Mouse (Mus musculus) forebrain, embryonic 16.5 days (tissue): ENCODE measurements around the gene Brpf3. TPM values are rescaled to one million over a fixed set of nuclear protein-coding genes. Genes with fewer than 3 reads are reported as not detected.
A peak's percentile ranks its signal among the peaks of the same experiment; 100 is the strongest.

Experiments used
- ATAC-seq: fragments of 200-750 bp; cut with Nextera tagmentation; 2 replicates; pipeline ENCODE4 v1.8.0; 2017; ENCODE audit warnings: mild to moderate bottlenecking, moderate library complexity
- H3K27ac ChIP-seq: fragments of 300-500 bp; sonication (generic); 2 replicates; pipeline ENCODE4 v1.5.1; 2014; ENCODE audit warnings: low read length, control low read depth
- H3K27me3 ChIP-seq: fragments of 300-500 bp; sonication (generic); replicated peaks from 2 replicates; pipeline ENCODE4 v1.6.1; 2014; ENCODE audit warnings: low read length; ENCODE audit not compliant: control insufficient read depth, insufficient read depth
- H3K36me3 ChIP-seq: fragments of 300-500 bp; sonication (generic); 2 replicates; pipeline ENCODE4 v1.6.1; 2014; ENCODE audit not compliant: control insufficient read depth, insufficient read depth
- H3K4me1 ChIP-seq: fragments of 300-500 bp; sonication (generic); replicated peaks from 2 replicates; pipeline ENCODE4 v1.6.1; 2014; ENCODE audit warnings: low read length; ENCODE audit not compliant: control insufficient read depth, insufficient read depth
- H3K4me2 ChIP-seq: fragments of 300-500 bp; sonication (generic); 2 replicates; pipeline ENCODE4 v1.6.1; 2014; ENCODE audit warnings: mild to moderate bottlenecking, low read length, control low read depth
- H3K4me3 ChIP-seq: fragments of 300-500 bp; sonication (generic); replicated peaks from 2 replicates; pipeline ENCODE4 v1.5.1; 2014; ENCODE audit warnings: mild to moderate bottlenecking, low read length, control low read depth
- H3K9ac ChIP-seq: fragments of 300-500 bp; sonication (generic); replicated peaks from 2 replicates; pipeline ENCODE4 v1.6.1; 2014; ENCODE audit warnings: low read depth, low read length, control low read depth
- H3K9me3 ChIP-seq: fragments of 300-500 bp; sonication (generic); 2 replicates; pipeline ENCODE4 v1.6.1; 2016; ENCODE audit warnings: low read length; ENCODE audit not compliant: control insufficient read depth
- WGBS: fragments of 180-500 bp; shearing (Covaris S2); extraction: QIAGEN DNeasy Blood & Tissue Kit; methylation state at CpG from one replicate; pipeline ENCODE4 v1.1.7; 2014; 5-methylcytosine and 5-hydroxymethylcytosine counted together
- polyA plus RNA-seq: library from polyadenylated mRNA; unstranded; fragments of >200 nt; fragmentation: Nextera tagmentation; extraction: Ambion mirVana; gene quantifications from 2 replicates; pipeline ENCODE4 v1.2.1, GENCODE M21; 2015

The Brpf3 gene
- polyA plus RNA-seq = 7.1 and 8.5 TPM in 2 replicates

DNA sequence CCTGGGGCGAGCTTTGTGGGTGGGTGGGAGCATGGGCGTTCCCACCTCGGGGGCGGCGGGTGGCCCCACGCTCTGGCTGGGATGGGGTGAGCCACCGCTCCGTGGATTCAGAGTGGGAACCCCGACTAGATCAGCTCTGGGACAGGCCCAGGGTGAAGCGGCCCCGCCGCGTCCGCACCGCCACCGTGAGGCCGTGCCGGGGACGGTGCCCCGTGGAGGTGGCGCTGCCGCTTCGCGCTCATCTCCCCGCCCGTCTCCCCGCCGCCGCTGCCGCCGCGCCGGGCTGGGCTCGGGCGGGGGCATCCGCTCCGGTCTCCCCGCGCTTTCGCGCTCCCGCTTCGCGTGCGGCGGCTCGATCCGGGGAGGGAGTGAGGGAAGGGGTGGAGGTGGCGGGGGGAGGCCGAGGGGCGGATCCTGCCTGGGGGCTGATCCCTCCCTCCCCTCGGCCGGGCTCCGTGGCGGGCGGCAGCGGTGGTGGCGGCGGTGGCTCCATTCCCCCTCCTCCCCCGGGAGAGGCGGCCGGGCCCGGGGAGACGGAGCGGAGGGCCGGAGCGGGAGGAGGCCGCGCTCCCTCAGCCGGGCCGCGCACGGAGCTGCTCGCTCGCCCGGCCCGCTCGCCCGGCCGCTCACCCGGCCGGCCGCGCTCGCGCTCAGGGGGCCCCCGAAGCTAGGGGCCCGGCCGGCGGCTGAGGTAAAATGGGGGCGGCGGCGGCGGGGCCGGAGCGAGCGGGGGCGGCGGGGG lies at the start of gene Brpf3:
Brpf3 (plus strand) TSS at position 420 of the 742 bp plus-strand sequence.
- Histone ChIP-seq H3K36me3 (no peaks in the 10 kb centered on the region), H3K4me2 (peak within 1 kb of the TSS; percentile 91), H3K4me3 (peak within 1 kb of the TSS; percentile 72), H3K27ac (peak within 1 kb of the TSS; percentile 99), H3K27me3 (no peaks in the 10 kb centered on the region), H3K9me3 (no peaks in the 10 kb centered on the region), H3K4me1 (peaks cover 26% of the 10 kb centered on the region), H3K9ac (peak within 1 kb of the TSS; percentile 96)
- peak; percentile 67 for ATAC-seq
- WGBS = 0% methylated on average over 38 of the region's 99 CpGs

DNA sequence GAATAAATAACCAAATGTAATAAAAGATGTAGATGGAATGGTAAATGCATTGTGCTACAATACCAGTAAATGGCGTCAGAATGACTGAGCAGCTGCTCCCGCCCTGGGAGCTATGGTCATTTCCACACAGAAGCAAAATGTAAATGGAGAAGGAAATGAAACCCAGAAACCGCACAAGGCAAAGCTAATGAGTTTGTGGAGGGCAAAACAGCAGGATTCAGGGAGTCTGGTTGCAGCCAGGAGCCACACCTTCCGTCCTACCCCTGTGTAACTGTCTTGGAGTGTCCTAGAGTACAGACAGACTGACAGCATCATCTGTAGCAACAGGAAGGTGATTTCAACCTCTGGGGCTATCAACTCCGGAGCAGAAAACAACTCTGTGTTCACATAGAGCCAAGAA lies 44.4 kb upstream of the Brpf3 start:
- Histone ChIP-seq H3K9me3 (no peaks in the 10 kb centered on the region), H3K27ac (no peak overlapping the region), H3K4me1 (no peaks in the 10 kb centered on the region), H3K4me2 (no peak overlapping the region), H3K9ac (no peak overlapping the region), H3K27me3 (no peaks in the 10 kb centered on the region), H3K4me3 (no peak overlapping the region), H3K36me3 (no peaks in the 10 kb centered on the region)
- 66% methylated on average over 5 of the region's 5 CpGs for WGBS
- ATAC-seq = no peak

- WGBS = 74% methylated on average over 2 of the region's 2 CpGs
- ATAC-seq = no peak
Observed at GRCm38 (mm10) chr17:28757470-28757869, 43.4 kb upstream of the Brpf3 start.

DNA sequence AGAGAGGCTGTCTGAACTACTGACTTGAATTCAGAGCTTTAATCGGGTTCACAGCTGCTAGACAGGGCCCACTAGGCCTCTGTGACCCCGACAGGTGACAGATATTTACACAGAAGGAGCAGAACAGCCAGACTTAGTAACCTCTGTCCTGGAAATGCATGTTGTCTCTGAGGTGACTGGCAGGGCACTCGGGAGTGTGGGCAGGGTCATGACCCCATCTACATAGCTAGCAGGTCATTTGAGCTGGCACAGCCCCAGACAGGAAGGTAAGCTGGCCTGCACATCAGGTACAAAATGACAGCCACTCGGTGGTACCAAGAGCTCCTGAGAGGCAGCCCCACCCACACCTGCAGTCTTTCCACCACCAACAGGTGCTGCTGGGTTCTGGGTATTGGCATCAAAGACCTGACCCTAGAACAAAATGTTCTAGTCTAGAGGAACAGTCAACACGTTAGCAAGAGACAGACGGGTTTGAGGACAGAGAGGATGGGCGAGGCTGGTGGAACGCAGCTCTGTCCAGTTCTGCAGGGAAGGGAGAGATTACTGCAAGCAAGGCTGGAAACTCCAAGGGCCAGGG lies 40.1 kb upstream of the Brpf3 start:
- Histone ChIP-seq H3K9ac (no peak overlapping the region), H3K4me1 (no peaks in the 10 kb centered on the region), H3K4me3 (no peak overlapping the region), H3K4me2 (no peak overlapping the region), H3K27ac (no peak overlapping the region), H3K9me3 (no peaks in the 10 kb centered on the region), H3K36me3 (no peaks in the 10 kb centered on the region), H3K27me3 (no peaks in the 10 kb centered on the region)
- WGBS = 76% methylated on average over 8 of the region's 8 CpGs
- no peak for ATAC-seq

More at GRCm38 (mm10) chr17:28757470-28757869, 43.4 kb upstream of the Brpf3 start:
- Histone ChIP-seq H3K4me3 (no peak overlapping the region), H3K36me3 (no peaks in the 10 kb centered on the region), H3K4me2 (no peak overlapping the region), H3K27me3 (no peaks in the 10 kb centered on the region), H3K9me3 (no peaks in the 10 kb centered on the region), H3K9ac (no peak overlapping the region), H3K27ac (no peak overlapping the region), H3K4me1 (no peaks in the 10 kb centered on the region)

GRCm38 (mm10) chr17:28761871-28762270 lies 39.0 kb upstream of the Brpf3 start:
- H3K4me1 ChIP-seq = no peaks in the 10 kb centered on the region
- ATAC-seq = no peak
- H3K27ac ChIP-seq = no peak overlapping the region
- no peaks in the 10 kb centered on the region for H3K36me3 ChIP-seq
- no peak overlapping the region for H3K4me2 ChIP-seq
- 15% methylated on average over 3 of the region's 3 CpGs for WGBS
- no peak overlapping the region for H3K9ac ChIP-seq
- H3K27me3 ChIP-seq = no peaks in the 10 kb centered on the region
- no peaks in the 10 kb centered on the region for H3K9me3 ChIP-seq
- H3K4me3 ChIP-seq = no peak overlapping the region

GRCm38 (mm10) chr17:28766203-28766602 lies 34.7 kb upstream of the Brpf3 start:
- Histone ChIP-seq H3K36me3 (no peaks in the 10 kb centered on the region), H3K4me1 (peaks cover 14% of the 10 kb centered on the region), H3K9me3 (no peaks in the 10 kb centered on the region), H3K9ac (no peak overlapping the region), H3K4me3 (no peak overlapping the region), H3K27me3 (peaks cover 19% of the 10 kb centered on the region), H3K27ac (no peak overlapping the region), H3K4me2 (no peak overlapping the region)
- ATAC-seq = no peak
- WGBS = 76% methylated on average over 3 of the region's 3 CpGs

DNA sequence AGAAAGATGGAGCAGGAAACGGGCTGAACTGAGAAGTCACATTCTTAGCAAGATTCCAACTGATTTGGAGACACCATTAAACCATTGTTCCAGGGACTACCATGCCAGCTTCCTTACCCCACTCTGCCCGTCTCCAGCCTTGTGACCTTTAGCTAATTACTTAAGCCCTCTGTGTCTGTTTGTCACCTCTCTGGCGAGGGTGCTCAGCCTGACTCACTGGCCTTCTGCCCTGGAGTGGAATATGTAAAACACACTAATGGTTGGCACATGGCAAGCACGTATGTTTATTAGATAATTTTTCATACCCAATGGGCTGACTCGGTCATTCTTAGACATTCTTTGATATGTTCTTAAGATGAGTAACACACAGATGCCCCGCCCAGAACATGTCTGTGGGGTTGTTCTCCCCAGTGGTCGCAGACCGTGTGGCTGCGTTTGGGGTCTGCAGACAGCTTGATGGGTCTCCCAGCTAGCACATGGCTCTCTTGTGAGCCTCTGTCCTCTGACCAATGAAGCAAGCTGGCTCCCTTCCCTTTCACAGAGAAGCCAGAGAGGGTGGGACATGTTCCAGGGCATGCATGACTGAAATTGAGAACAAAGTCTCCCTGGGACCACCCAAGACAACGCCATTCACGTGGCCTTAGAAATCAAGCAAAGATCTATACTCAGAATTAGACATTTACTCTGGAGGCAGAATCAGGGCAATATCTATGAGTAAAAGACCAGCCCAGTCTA lies 33.9 kb upstream of the Brpf3 start:
- no peak overlapping the region for H3K27ac ChIP-seq
- H3K4me3 ChIP-seq = no peak overlapping the region
- H3K36me3 ChIP-seq = no peaks in the 10 kb centered on the region
- no peaks in the 10 kb centered on the region for H3K9me3 ChIP-seq
- H3K9ac ChIP-seq = no peak overlapping the region
- peaks cover 19% of the 10 kb centered on the region for H3K27me3 ChIP-seq
- 75% methylated on average over 11 of the region's 11 CpGs for WGBS
- H3K4me2 ChIP-seq = no peak overlapping the region
- ATAC-seq = no peak
- peaks cover 14% of the 10 kb centered on the region for H3K4me1 ChIP-seq

DNA sequence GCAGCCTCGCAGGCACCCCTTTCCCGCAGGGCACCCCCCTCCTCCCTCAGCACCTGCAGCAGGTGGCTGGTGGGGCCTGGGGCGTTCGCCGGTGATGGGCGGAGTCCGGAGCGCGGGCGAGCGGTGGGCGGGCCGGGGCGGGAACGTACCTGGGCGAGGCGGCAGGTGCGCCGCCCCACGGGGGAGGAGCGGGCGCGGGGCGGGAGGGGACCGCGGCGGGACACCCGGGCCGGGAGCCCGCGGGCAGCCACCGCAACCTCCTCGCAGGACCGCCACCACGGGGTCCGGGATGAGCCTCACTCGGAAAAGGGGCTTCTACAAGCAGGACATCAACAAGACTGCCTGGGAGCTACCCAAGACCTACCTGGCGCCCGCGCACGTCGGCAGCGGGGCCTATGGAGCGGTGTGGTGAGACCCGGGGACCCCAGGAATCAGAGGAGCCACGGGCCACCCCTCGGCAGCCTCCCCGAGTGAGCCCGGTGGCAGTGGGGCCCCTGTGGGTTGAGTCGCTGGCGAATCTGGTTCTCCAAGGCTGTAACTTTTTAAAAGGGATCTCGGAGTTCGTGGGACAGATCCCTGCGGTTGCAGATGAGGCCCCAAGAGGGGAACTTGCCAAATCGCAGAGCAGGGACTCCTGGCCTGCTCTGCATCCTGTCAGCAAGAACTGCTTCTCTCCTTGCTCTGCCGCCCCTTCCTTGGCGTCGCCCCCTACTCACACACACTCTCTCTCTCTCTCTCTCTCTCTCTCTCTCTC lies 31.6 kb upstream of the Brpf3 start, which contains the start of gene Mapk13:
Mapk13 (plus strand) TSS at position 177 of the 754 bp plus-strand sequence.
- no peak within 1 kb of the TSS for H3K27ac ChIP-seq
- H3K4me3 ChIP-seq = peak within 1 kb of the TSS; percentile 38
- no peaks in the 10 kb centered on the region for H3K9me3 ChIP-seq
- peak within 1 kb of the TSS; percentile 36; the same call in 1 of the 2 replicates for H3K9ac ChIP-seq
- H3K4me2 ChIP-seq = peak within 1 kb of the TSS; percentile 60
- H3K27me3 ChIP-seq = peaks cover 19% of the 10 kb centered on the region
- whole genome bisulfite sequencing = 2% methylated on average over 58 of the region's 58 CpGs
- ATAC-seq = no peak
- peaks cover 14% of the 10 kb centered on the region for H3K4me1 ChIP-seq
- H3K36me3 ChIP-seq = no peaks in the 10 kb centered on the region
